Mouse (Mus musculus) natural killer cell, adult 2 months (primary cell): ENCODE data around the gene Patj.
"Not testable (repeated sequence)": the region's sequence is repeated elsewhere in the genome, so short reads cannot be mapped to it uniquely, and the experiment has no call there.

Experiments used
- DNase-seq, 2 experiments: peaks; one replicate each; pipeline ENCODE4 v3.0.0; 2022; ENCODE audit warnings: low spot score in 2 of 2

Gene Patj

DNA sequence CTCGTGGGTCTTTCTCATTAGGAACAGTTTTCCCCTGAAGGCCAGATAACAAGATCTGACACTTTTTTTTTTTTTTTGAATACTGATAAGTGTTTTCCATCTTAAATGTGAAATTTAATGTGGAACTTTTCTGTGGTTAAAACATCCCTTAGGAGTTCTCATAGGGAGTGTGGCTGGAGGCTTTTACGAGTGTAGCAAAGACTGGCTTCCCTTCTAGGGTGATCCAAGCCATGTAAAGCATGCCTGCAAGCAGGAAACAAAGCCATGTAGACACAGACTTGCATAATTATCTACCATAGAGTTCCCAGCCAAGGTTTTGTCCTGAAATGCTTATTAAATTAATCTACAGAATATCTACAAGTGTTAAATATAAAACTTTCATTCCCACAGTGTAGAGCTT is 263.4 kb downstream of the Patj start:
- no peak for DNase-seq

GRCm38 (mm10) chr4:98660534-98660933 is 264.9 kb downstream of the Patj start:
- DNase-seq, result no peak

DNA sequence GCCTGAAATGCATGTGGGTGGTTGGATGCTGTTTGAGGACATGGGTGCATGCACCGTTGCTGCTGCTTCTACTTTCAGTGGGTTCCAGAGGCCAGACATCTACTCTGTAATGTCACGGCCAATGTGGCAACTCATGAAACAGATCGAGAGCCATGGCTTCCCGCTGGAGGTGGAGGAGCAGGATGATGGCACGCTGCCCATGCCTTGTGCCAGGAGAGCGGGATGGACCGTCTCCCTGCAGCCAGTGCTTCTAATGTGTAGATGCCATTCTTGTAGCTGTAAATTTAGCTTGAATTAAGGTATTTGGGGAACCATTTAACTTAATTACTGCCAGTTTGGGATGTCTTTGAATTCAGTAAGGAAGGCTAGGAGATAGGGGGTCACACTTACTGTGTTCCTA is 270.3 kb downstream of the Patj start:
- no peak for DNase-seq

- DNase-seq, result no peak
These were observed 270.9 kb downstream of the Patj start for GRCm38 (mm10) chr4:98666451-98666850.

DNA sequence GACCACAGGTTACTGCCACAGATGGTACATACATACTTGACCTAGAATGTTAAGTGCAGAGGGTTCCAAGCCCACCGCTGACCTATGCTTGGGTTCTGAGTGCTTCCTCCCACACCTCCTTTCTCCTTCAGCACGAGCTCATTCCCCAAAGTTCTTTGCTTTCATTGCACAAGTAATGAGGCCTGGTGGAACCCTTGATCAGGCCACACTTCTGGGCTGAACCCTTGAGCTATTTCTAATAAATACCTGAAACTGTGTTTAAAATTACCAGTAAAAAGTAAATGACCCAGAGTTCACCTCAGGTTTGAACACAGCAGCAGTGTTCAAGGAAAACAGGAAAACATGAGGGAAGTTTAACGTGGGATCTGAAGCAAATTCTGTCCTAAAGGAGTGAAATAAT is 271.4 kb downstream of the Patj start:
- no peak for DNase-seq

- no peak for DNase-seq
These were observed 281.9 kb downstream of the Patj start for GRCm38 (mm10) chr4:98677506-98677905.

GRCm38 (mm10) chr4:98686678-98687267 is 291.2 kb downstream of the Patj start:
- DNase-seq, result no peak

GRCm38 (mm10) chr4:98688116-98688515 is 292.5 kb downstream of the Patj start:
- DNase-seq, result no peak

- DNase-seq, result no peak
These were observed 292.9 kb downstream of the Patj start for GRCm38 (mm10) chr4:98688520-98688919.

DNA sequence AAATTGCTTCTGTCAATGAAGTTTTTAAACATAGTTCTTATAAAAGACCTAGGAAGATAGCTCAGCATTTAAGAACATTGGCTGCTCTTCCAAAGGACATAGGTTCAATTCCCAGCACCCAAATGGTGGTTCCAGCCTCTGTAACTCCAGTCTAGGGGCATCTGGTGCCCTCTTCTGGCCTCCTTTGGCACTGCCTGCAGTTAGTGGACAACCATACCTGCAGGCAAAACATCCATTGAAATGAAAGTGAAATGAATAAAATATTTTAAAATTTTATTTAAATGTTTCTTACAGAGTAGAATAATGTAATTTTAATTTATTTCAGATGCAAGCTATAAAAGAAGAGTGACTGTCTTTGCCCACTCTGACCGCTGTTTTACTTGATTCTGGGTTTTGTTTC is 294.4 kb downstream of the Patj start:
- no peak for DNase-seq

- DNase-seq, result no peak
These were observed 298.0 kb downstream of the Patj start for GRCm38 (mm10) chr4:98693465-98694185.

- no peak for DNase-seq
These were observed 302.3 kb downstream of the Patj start for GRCm38 (mm10) chr4:98697932-98698331.

- no peak for DNase-seq
These were observed 303.3 kb downstream of the Patj start for GRCm38 (mm10) chr4:98698921-98699320.

- DNase-seq, result no peak
These were observed 304.6 kb downstream of the Patj start for GRCm38 (mm10) chr4:98700156-98700555.

DNA sequence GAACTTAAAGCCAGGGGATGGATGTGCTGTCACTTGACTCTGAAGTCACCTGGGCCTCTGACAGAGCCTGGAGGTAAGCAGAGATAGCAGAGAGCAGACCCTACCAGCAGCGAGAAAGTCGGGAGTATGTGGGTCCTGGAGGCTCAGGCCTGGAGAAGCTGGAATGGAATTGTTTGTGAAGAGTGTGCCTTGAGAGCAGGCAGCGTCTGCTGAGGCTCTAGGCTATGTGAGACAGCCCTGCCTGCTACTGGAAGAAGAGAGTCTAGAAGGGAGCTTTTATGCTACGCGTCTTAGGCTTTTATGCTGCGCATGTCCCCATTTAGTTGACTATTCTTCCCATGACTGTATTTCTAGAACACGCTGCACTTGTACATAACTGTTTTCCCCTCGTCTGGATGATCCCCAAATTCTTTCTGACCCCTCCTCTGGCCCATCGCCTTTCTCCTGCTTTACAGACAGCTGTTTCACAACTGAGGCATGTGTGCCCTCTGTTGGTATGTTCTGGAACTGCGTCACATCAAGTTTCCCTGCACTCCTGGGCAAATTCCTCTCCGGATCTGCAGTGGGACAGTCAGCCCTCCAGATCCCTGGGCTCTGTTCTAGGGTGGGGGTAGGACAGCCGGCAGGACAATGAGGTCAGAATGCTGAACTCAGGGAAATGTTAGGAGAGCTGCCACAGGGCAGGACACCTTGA is 306.8 kb downstream of the Patj start:
- no peak for DNase-seq

- no peak for DNase-seq
These were observed 315.3 kb downstream of the Patj start for GRCm38 (mm10) chr4:98710891-98711290.

- no peak for DNase-seq
These were observed 322.4 kb downstream of the Patj start for GRCm38 (mm10) chr4:98717735-98718546.

GRCm38 (mm10) chr4:98718547-98718917 is 322.9 kb downstream of the Patj start:
- DNase-seq, result no peak

GRCm38 (mm10) chr4:98722454-98722853 is 326.9 kb downstream of the Patj start:
- DNase-seq, result peak; percentile 18 to 28

- DNase-seq, result not testable (repeated sequence)
These were observed 329.1 kb downstream of the Patj start for GRCm38 (mm10) chr4:98724682-98725081.

- DNase-seq, result no peak
These were observed 329.9 kb downstream of the Patj start for GRCm38 (mm10) chr4:98725439-98725838.

DNA sequence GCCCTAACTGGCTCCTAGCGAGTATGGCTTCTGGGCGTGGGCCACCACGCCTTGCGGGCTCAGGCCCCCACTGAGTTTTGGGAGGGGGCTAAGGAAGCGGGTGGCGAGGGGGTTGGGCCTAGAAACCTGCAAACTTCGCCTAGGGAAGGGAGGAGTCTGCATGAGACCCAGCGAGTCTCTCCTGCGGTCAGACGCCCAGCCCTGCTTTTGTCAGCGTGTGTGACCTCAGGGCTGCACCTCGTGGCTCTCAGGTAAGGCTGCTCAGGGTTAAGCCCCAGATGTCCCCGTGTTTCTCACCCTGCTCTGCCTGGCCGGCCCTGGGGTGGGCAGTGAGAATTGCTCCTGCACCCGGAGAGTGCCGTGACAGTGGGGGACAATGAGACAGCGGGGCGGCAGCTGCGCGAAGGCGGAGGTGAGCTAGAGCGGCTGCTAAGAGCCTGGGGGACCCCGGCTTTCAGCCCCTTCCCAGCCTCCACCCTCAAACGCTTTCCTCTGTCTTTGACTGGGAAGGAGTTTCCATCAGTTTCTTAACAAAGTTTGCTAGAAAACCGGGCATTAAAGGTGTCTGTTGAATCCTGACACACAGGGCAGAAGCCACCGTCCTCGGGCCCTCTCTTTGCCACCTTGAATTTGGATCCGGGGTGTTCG is 331.1 kb downstream of the Patj start, which contains the start of gene L1td1:
Gene L1td1 (plus strand): TSS at position 145 of the 648 bp plus-strand sequence.
- DNase-seq, result no peak
